In genomic region chr15:100871107-100872011, GRCm38 (mm10) we compare ENCODE assay signal across 9 mouse cellular contexts. TPM values are rescaled to one million over a fixed set of nuclear protein-coding genes. Genes with fewer than 3 reads are reported as not detected.
DNase-seq lines count a peak whose midpoint lies in the region; ATAC-seq and TF ChIP-seq lines count a peak whose summit lies in the region.
"Had no signal": no experiment of that assay in that cellular context is flagged by ENCODE, and none has a peak within 500 bp of the region (broad histone marks: within the 10 kb centered on the region; RNA-seq: fewer than 3 reads in every experiment).

No protein-coding gene starts in this region.

- DNase-seq in kidney, postnatal 4 days: peak; percentile 14 to 22
- no peak for DNase-seq in kidney, postnatal 25 days
- DNase-seq in cerebellum, adult 11 months: peak; percentile 53
- no peak for DNase-seq in limb, embryonic 14.5 days (ENCODE audit: low spot score)
- peak; percentile 35 for DNase-seq in right cerebral cortex, postnatal 14 days
- no peak for DNase-seq in spleen, adult 12 weeks (ENCODE audit: low spot score)
- DNase-seq in lung, adult 2 months: no peak

- no peak overlapping the region for H3K27ac ChIP-seq in embryonic facial prominence, embryonic 15.5 days (replicated peaks)
- no peak overlapping the region for H3K27ac ChIP-seq in limb, embryonic 14.5 days (replicated peaks; ENCODE audit: low read depth, low read length)
- H3K27ac ChIP-seq: macrophage had no signal

- peak; percentile 57 for ATAC-seq in embryonic facial prominence, embryonic 15.5 days (ENCODE audit: insufficient number of reproducible peaks, low FRiP score, low TSS enrichment, low read depth)
- ATAC-seq in limb, embryonic 14.5 days (ENCODE audit: low FRiP score, low read depth): peak; percentile 34; the same call in 1 of the 2 replicates

- under 1% methylated on average over 52 of the region's 53 CpGs for WGBS in embryonic facial prominence, embryonic 15.5 days
- WGBS in limb, embryonic 14.5 days: 1% methylated on average over 48 of the region's 53 CpGs
- WGBS in lung, adult 2 months: 3% methylated on average over 53 of the region's 53 CpGs

- peak overlapping the region; percentile 79 for H3K4me2 ChIP-seq in embryonic facial prominence, embryonic 15.5 days (replicated peaks)
- H3K4me2 ChIP-seq in limb, embryonic 14.5 days (replicated peaks; ENCODE audit: low read depth, low read length, severe bottlenecking): peak overlapping the region; percentile 80

- H3K9ac ChIP-seq in embryonic facial prominence, embryonic 15.5 days: peak overlapping the region; percentile 54
- peak overlapping the region; percentile 70 for H3K9ac ChIP-seq in limb, embryonic 14.5 days (ENCODE audit: low read depth, low read length, severe bottlenecking)

- H3K9me3 ChIP-seq in embryonic facial prominence, embryonic 15.5 days (replicated peaks): no peaks in the 10 kb centered on the region
- H3K9me3 ChIP-seq in limb, embryonic 14.5 days (ENCODE audit: control insufficient read depth, low read length): peaks cover 2% of the 10 kb centered on the region

- peaks cover 23% of the 10 kb centered on the region for H3K4me1 ChIP-seq in embryonic facial prominence, embryonic 15.5 days
- peaks cover 21% of the 10 kb centered on the region for H3K4me1 ChIP-seq in limb, embryonic 14.5 days (ENCODE audit: control insufficient read depth, insufficient read depth, low read length)
- peaks cover 3% of the 10 kb centered on the region; the same call in 1 of the 2 replicates for H3K4me1 ChIP-seq in lung, adult 2 months (ENCODE audit: control insufficient read depth, insufficient read depth, low read length)

- TF ChIP-seq POLR2A in limb, embryonic 14.5 days (IDR thresholded peaks at IDR 0.05; ENCODE audit: borderline replicate concordance, extremely low read depth, insufficient read depth, insufficient read length): no peak
- TF ChIP-seq POLR2A in lung, adult 2 months (IDR thresholded peaks at IDR 0.05; ENCODE audit: borderline replicate concordance, extremely low read depth, low read depth, low read length): no peak

- H3K27me3 ChIP-seq in embryonic facial prominence, embryonic 15.5 days: peaks cover 46% of the 10 kb centered on the region
- H3K27me3 ChIP-seq in limb, embryonic 14.5 days (ENCODE audit: control insufficient read depth, insufficient read depth, low read length): peaks cover 21% of the 10 kb centered on the region

- TF ChIP-seq CTCF in lung, adult 2 months (IDR thresholded peaks at IDR 0.05; ENCODE audit: insufficient read depth, low read length): no peak

- no peaks in the 10 kb centered on the region for H3K36me3 ChIP-seq in embryonic facial prominence, embryonic 15.5 days
- H3K36me3 ChIP-seq in limb, embryonic 14.5 days (ENCODE audit: control insufficient read depth, insufficient read depth, low read length): no peaks in the 10 kb centered on the region

- peak overlapping the region; percentile 70 for H3K4me3 ChIP-seq in embryonic facial prominence, embryonic 15.5 days (replicated peaks)
- H3K4me3 ChIP-seq in limb, embryonic 14.5 days (replicated peaks; ENCODE audit: low read length): peak overlapping the region; percentile 63
- no peak overlapping the region for H3K4me3 ChIP-seq in lung, adult 2 months (replicated peaks; ENCODE audit: extremely low read depth, low read depth, low read length)

RNA-seq across cellular contexts. Expression of gene Scn8a, which starts 1.7 kb away (rescaled TPM):
- polyA plus RNA-seq in embryonic facial prominence, embryonic 15.5 days (2015; fragmentation: Nextera tagmentation; extraction: Ambion mirVana): 4.3 and 5.5 TPM in 2 replicates
- polyA plus RNA-seq in limb, embryonic 14.5 days (2012; rRNA removed): 7.9 and 8.4 TPM in 2 replicates
- polyA plus RNA-seq in limb, embryonic 14.5 days (2014; fragmentation: Nextera tagmentation; extraction: Ambion mirVana): 4.3 and 4.7 TPM in 2 replicates
- 0.14 and 0.27 TPM in 2 replicates for polyA plus RNA-seq in lung, adult 2 months (2012; rRNA removed)
- polyA plus RNA-seq: macrophage had no signal

Comparison
In these comparisons a context has a peak if more than half of its experiments do, and no peak if none do; other contexts are left out.
1. DNase-seq: peak in kidney, postnatal 4 days (2 of 2), cerebellum, adult 11 months (single experiment) and right cerebral cortex, postnatal 14 days (single experiment); none in kidney, postnatal 25 days (0 of 2), limb, embryonic 14.5 days (single experiment), spleen, adult 12 weeks (single experiment) and lung, adult 2 months (single experiment).